Mouse (Mus musculus): ENCODE measurements around the gene Col6a2. TPM values are rescaled to one million over a fixed set of nuclear protein-coding genes. Genes with fewer than 3 reads are reported as not detected.

Gene Col6a2
- 15.7 and 19.9 TPM in 2 replicates for polyA plus RNA-seq (2014; fragmentation: Nextera tagmentation; extraction: Ambion mirVana)

DNA sequence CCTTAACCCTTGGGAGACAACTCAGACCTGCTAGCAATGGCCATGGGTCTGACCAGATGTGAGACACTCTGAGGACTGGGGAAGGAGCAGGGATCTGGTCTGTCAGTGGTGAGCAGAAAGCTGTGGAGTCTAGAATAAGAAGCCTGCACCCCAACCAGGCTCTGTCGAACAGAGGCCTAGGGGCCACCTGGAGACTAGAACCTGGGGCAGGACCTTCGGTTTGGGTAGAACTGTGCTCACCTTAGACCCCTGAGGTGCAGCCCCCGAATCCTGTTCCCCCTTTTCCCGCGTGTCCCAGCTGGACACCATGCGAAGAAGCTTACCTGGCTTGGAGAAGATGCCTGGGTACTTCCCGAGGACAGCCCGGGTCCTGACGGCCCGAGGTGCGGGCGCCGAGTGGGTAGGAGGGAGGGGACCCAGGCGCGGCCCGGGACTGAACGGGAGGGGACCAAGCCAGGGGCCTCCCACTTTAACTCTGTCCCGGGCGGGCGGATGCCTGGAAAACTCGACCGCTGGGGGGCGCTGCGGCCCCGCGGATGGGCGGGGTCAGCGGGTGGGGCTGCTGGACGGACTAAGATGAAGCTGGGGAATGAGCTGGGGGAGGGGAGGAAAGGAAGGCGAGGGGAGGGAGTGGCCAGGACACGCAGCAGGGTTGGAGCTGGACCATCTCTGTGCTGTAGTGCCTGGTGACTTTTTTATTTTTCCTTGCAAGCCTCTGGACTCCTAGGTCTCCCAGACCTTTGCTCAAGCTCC, at the start of gene Col6a2:
Gene Col6a2, minus strand, starts transcription at position 703 of the 753 bp plus-strand sequence.
- H3K9me3 ChIP-seq (ENCODE audit: control insufficient read depth, low read length): no peaks in the 10 kb centered on the region
- no peak within 1 kb of the TSS for H3K27ac ChIP-seq
- H3K4me1 ChIP-seq (replicated peaks; ENCODE audit: control insufficient read depth, insufficient read depth, low read length): peaks cover 8% of the 10 kb centered on the region
- WGBS: under 1% methylated on average over 26 of the region's 31 CpGs
- H3K36me3 ChIP-seq (replicated peaks; ENCODE audit: control insufficient read depth, insufficient read depth): no peaks in the 10 kb centered on the region
- peak within 1 kb of the TSS; percentile 31 for H3K4me3 ChIP-seq (replicated peaks; ENCODE audit: low read length)
- H3K9ac ChIP-seq: peak within 1 kb of the TSS; percentile 45
- DNase-seq (ENCODE audit: low spot score) (peak; percentile 72), ATAC-seq (ENCODE audit: low FRiP score) (peak; percentile 82)
- no peaks in the 10 kb centered on the region for H3K27me3 ChIP-seq (ENCODE audit: control insufficient read depth, insufficient read depth, low read length)
- peak within 1 kb of the TSS; percentile 61 for H3K4me2 ChIP-seq (replicated peaks)

DNA sequence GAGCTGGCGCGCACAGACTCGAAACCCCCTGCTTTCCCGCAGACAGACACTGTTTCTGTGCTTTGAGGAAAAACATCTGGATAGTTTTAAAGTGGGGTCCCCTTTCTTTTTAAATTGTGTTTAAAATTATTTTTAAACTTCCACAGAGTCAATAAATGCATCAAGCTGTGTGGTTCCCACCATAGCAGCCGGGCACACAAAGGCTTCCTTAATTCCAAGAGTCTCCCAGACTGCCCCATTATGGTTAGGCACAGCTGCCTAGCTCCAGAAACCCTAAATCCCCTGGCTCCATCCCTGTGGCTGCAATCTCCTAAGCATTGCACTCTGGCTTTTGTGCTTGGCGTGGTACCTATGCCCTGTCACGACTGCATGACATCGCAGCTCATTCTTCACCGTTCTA, 48.5 kb upstream of the Col6a2 start:
- Histone ChIP-seq H3K27ac (no peak overlapping the region), H3K36me3 (replicated peaks; ENCODE audit: control insufficient read depth, insufficient read depth) (no peaks in the 10 kb centered on the region), H3K9ac (no peak overlapping the region), H3K4me1 (replicated peaks; ENCODE audit: control insufficient read depth, insufficient read depth, low read length) (no peaks in the 10 kb centered on the region), H3K4me3 (replicated peaks; ENCODE audit: low read length) (no peak overlapping the region), H3K27me3 (ENCODE audit: control insufficient read depth, insufficient read depth, low read length) (no peaks in the 10 kb centered on the region), H3K9me3 (ENCODE audit: control insufficient read depth, low read length) (no peaks in the 10 kb centered on the region), H3K4me2 (replicated peaks) (no peak overlapping the region)
- DNase-seq (ENCODE audit: low spot score): no peak
- WGBS: 91% methylated on average over 9 of the region's 9 CpGs
- no peak for ATAC-seq (ENCODE audit: low FRiP score)

DNA sequence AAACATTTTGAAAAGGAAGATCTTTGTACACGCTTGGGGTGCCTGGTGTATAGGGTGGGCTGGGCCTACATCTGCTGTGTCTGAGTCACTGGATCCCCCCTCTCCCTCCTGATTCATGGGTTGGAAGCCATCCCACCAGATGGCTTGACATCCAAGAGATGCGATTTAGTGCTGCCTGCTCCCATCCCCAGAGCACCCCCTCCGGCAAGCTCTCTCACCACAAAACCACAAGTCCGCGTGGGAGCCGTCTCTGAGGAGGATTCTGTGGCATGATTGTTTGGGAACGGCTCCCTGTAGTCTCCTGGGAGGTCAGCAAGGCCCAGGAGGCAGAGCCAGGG, 45.5 kb upstream of the Col6a2 start:
- Histone ChIP-seq H3K27me3 (ENCODE audit: control insufficient read depth, insufficient read depth, low read length) (no peaks in the 10 kb centered on the region), H3K9ac (no peak overlapping the region), H3K4me2 (replicated peaks) (no peak overlapping the region), H3K4me1 (replicated peaks; ENCODE audit: control insufficient read depth, insufficient read depth, low read length) (no peaks in the 10 kb centered on the region), H3K4me3 (replicated peaks; ENCODE audit: low read length) (no peak overlapping the region), H3K36me3 (replicated peaks; ENCODE audit: control insufficient read depth, insufficient read depth) (no peaks in the 10 kb centered on the region), H3K27ac (no peak overlapping the region), H3K9me3 (ENCODE audit: control insufficient read depth, low read length) (peaks cover 14% of the 10 kb centered on the region)
- ATAC-seq (ENCODE audit: low FRiP score): no peak
- WGBS: 79% methylated on average over 7 of the region's 7 CpGs
- DNase-seq (ENCODE audit: low spot score): no peak

DNA sequence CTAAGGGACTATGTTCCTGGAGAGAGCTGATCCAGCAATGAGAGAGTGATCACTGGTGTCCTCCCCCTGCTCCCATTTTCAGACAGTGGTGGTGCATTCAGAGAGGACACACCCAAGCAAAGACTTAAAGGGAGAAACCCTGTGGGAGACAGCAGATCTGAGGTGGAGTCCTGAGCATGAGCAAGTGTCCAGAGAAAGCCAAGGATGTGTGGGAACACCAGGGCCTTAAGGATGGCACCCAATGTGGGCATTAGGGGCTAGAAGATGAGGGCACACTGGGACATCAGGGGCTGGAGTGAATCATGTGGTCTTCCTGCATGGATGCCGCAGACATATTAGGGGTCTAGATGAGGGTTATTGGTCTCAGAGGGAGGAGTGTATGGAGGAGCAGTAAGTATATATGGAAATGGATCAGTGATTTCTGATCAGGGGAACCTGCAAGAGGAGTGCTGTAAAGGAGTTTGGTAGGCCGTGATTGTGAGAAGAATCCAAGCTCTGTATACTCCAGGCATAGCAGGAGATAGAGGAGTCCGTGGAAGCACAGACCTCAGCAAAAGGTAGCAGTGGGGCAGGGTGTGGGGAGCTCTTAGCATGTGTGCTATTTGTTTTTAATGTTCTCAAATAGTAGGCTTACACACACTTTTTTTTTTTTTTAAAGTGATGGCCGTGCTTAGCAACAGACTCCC, 45.0 kb upstream of the Col6a2 start:
- H3K9me3 ChIP-seq (ENCODE audit: control insufficient read depth, low read length): peaks cover 14% of the 10 kb centered on the region
- WGBS: 89% methylated on average over 4 of the region's 4 CpGs
- DNase-seq (ENCODE audit: low spot score) (no peak), ATAC-seq (ENCODE audit: low FRiP score) (no peak)
- no peak overlapping the region for H3K4me2 ChIP-seq (replicated peaks)
- H3K4me1 ChIP-seq (replicated peaks; ENCODE audit: control insufficient read depth, insufficient read depth, low read length): no peaks in the 10 kb centered on the region
- H3K27me3 ChIP-seq (ENCODE audit: control insufficient read depth, insufficient read depth, low read length): no peaks in the 10 kb centered on the region
- H3K4me3 ChIP-seq (replicated peaks; ENCODE audit: low read length): no peak overlapping the region
- H3K36me3 ChIP-seq (replicated peaks; ENCODE audit: control insufficient read depth, insufficient read depth): no peaks in the 10 kb centered on the region
- H3K27ac ChIP-seq: no peak overlapping the region
- no peak overlapping the region for H3K9ac ChIP-seq

DNA sequence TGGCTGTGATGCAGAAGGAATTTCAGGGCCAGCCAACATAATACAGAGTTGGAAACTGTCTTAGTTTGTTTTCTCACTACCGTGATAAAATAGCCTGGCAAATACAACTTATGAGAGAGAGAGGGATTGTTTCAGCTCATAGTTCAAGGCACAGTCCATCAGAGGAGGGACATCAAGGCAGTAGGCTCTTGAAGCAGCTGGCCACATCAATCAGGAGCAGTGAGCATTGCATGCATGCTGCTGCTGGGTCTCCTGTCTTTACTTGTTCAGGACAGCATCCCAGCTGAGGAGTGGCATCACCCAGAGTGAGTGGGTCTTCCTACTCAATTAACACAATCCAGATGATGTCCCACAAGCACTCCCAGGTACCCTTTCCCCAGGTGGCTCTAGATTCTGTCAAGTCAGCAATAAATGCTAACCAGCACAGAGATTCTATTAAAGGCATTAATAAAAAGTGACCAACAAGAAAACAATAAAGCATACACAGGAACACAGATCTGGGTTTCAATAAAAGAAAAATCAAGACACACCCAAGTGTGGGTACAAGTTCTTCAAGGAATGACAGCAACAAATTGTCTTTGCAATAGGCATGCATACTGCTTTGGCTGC, 43.9 kb upstream of the Col6a2 start:
- no peaks in the 10 kb centered on the region for H3K36me3 ChIP-seq (replicated peaks; ENCODE audit: control insufficient read depth, insufficient read depth)
- no peaks in the 10 kb centered on the region for H3K4me1 ChIP-seq (replicated peaks; ENCODE audit: control insufficient read depth, insufficient read depth, low read length)
- H3K9ac ChIP-seq: no peak overlapping the region
- WGBS: 100% methylated on average over 1 of the region's 1 CpGs
- DNase-seq (ENCODE audit: low spot score) (no peak), ATAC-seq (ENCODE audit: low FRiP score) (no peak)
- no peaks in the 10 kb centered on the region for H3K27me3 ChIP-seq (ENCODE audit: control insufficient read depth, insufficient read depth, low read length)
- H3K9me3 ChIP-seq (ENCODE audit: control insufficient read depth, low read length): peaks cover 14% of the 10 kb centered on the region
- no peak overlapping the region for H3K27ac ChIP-seq
- H3K4me3 ChIP-seq (replicated peaks; ENCODE audit: low read length): no peak overlapping the region
- no peak overlapping the region for H3K4me2 ChIP-seq (replicated peaks)

DNA sequence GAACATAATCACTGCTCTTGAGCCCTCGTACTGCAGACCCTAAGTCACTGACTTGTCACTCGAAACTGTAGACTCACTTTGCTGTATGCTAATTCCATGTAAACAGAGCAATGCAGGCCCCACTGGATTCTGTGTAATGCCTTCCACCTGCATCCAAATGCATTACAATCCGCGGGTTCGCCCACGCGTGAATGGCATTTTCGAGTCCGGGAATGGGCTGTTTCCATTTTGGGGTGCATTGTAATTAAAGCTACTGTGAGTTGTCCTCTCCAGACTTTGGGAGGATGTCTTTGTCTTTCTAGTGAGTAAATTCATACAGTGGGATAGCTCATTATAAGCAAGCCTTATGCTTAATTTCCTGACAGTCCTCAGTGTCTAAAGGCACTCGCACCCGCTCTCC, 42.1 kb upstream of the Col6a2 start:
- H3K4me2 ChIP-seq (replicated peaks): no peak overlapping the region
- H3K4me3 ChIP-seq (replicated peaks; ENCODE audit: low read length): no peak overlapping the region
- DNase-seq (ENCODE audit: low spot score): no peak
- H3K9me3 ChIP-seq (ENCODE audit: control insufficient read depth, low read length): peaks cover 14% of the 10 kb centered on the region
- H3K4me1 ChIP-seq (replicated peaks; ENCODE audit: control insufficient read depth, insufficient read depth, low read length): no peaks in the 10 kb centered on the region
- no peaks in the 10 kb centered on the region for H3K36me3 ChIP-seq (replicated peaks; ENCODE audit: control insufficient read depth, insufficient read depth)
- WGBS: 92% methylated on average over 11 of the region's 11 CpGs
- ATAC-seq (ENCODE audit: low FRiP score): no peak
- no peak overlapping the region for H3K27ac ChIP-seq
- no peaks in the 10 kb centered on the region for H3K27me3 ChIP-seq (ENCODE audit: control insufficient read depth, insufficient read depth, low read length)
- H3K9ac ChIP-seq: no peak overlapping the region

DNA sequence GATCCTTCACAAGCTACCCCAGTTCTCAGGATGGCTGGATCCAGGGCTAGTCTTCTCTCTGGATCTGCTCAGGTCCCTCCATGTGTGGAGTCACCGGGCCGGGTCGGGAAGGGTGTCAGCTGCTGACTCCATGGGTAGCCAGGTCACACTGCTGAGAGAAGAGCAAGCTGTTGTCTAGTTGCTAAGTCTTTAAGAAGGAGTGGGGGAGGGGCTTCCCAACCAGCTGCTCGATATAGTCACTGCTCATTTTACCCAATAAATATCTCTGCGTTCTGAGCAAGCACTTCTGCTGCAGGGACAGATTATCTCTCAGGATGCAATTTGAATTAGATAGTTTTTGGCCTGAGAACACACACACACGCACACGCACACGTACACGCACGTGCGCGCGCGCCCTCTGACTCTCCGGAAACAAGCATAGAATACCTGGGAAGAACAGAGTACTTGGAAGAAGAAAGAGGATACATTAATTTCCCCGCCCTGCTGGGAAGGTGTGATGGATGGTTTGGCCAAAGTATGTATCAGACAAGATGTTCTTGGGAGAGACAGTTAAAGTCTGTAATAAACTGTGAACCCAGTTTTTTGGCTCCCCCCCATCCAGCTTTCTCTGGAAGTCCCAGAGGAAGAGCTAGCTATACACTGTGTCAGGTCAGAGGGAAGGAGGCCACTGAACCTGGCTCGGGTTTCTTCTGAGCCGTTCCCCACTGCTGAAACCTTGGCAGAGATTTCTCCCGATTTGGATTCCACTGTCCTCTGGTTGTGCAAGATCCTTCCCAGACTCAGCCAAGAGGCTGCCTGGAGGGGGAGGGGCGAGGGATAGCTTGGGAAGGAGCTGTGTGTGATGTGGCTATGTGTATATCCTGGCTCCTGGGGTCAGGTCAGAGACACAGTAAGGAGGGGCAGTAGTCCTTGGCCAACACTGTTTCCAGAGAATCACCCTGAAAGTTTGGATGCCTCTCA, 41.0 kb upstream of the Col6a2 start:
- no peak for ATAC-seq (ENCODE audit: low FRiP score)
- no peaks in the 10 kb centered on the region for H3K4me1 ChIP-seq (replicated peaks; ENCODE audit: control insufficient read depth, insufficient read depth, low read length)
- H3K9ac ChIP-seq: no peak overlapping the region

DNA sequence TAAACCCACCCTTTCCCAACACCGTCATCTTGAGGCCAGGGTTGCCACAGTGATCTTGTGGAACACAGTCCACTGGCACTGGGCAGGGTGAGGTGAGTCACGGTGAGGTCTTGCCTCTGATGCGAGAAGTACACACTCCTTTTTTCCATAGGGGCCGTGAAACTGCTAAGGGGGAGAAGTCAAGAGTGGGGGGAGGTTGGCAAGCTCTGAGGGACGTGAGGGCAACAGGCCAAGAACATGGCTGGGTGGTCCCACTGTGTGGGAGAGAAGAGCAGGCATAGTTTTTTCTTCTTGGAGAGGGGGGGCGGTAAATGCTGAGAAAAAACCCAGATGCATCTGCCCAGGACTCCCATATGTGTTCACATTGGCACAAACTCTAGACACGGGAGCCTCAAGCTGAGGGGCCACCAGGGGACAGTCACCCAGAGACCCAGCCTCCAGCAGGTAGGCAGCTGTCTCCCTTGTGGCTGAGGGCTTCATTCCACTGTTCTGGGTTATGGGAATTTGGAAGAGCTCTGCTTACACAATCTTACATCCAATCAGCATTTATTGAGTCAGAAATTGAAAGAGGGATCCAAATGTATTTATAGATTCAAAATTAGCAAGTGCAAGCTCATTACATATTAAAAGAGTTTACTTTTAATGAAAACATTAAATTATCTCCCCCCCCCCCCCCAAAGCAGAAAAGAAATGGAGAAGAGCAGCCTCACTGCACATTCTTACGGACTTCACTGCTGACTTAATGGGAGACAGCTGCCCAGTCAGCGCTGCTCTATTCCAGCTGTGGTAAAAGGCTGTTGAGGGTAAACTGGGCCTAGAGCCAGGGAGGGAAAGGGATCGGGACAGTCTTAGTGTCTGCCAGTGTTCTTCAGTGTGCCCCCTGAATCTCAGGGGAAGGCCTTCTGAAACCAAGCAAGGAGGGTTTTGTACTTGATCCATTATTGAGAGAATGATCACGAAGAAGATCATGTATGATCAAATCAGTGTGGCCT, 30.2 kb upstream of the Col6a2 start:
- no peak for DNase-seq (ENCODE audit: low spot score)

More for the DNA sequence above, 41.0 kb upstream of the Col6a2 start:
- no peak for DNase-seq (ENCODE audit: low spot score)
- Histone ChIP-seq H3K27ac (no peak overlapping the region), H3K4me2 (replicated peaks) (no peak overlapping the region), H3K27me3 (ENCODE audit: control insufficient read depth, insufficient read depth, low read length) (no peaks in the 10 kb centered on the region), H3K36me3 (replicated peaks; ENCODE audit: control insufficient read depth, insufficient read depth) (no peaks in the 10 kb centered on the region), H3K9me3 (ENCODE audit: control insufficient read depth, low read length) (peaks cover 14% of the 10 kb centered on the region), H3K4me3 (replicated peaks; ENCODE audit: low read length) (no peak overlapping the region)
- 88% methylated on average over 20 of the region's 20 CpGs for WGBS

More for the DNA sequence above, 30.2 kb upstream of the Col6a2 start:
- Histone ChIP-seq H3K27me3 (ENCODE audit: control insufficient read depth, insufficient read depth, low read length) (no peaks in the 10 kb centered on the region), H3K27ac (no peak overlapping the region), H3K9ac (no peak overlapping the region), H3K9me3 (ENCODE audit: control insufficient read depth, low read length) (no peaks in the 10 kb centered on the region), H3K4me1 (replicated peaks; ENCODE audit: control insufficient read depth, insufficient read depth, low read length) (no peaks in the 10 kb centered on the region), H3K4me2 (replicated peaks) (no peak overlapping the region), H3K36me3 (replicated peaks; ENCODE audit: control insufficient read depth, insufficient read depth) (no peaks in the 10 kb centered on the region), H3K4me3 (replicated peaks; ENCODE audit: low read length) (no peak overlapping the region)
- no peak for ATAC-seq (ENCODE audit: low FRiP score)
- WGBS: 78% methylated on average over 11 of the region's 11 CpGs
